Mouse (Mus musculus): Measurements from ENCODE around the gene Nek5.

GRCm38 (mm10) chr8:22058368-22058767 is 66.5 kb downstream of the Nek5 start:
- TF ChIP-seq CTCF (IDR thresholded peaks at IDR 0.05; ENCODE audit: low read depth, low read length) (no peak), POLR2A (IDR thresholded peaks at IDR 0.05; ENCODE audit: borderline replicate concordance, low read depth, low read length) (no peak)
